Mouse (Mus musculus) heart, adult 11 months (tissue): ENCODE measurements around the gene Esp8.
"Not testable (repeated sequence)": the region's sequence is repeated elsewhere in the genome, so short reads cannot be mapped to it uniquely, and the experiment has no call there.

Source experiments
- DNase-seq: peaks from one replicate; pipeline ENCODE4 v3.0.0; 2022

Esp8 gene

DNA sequence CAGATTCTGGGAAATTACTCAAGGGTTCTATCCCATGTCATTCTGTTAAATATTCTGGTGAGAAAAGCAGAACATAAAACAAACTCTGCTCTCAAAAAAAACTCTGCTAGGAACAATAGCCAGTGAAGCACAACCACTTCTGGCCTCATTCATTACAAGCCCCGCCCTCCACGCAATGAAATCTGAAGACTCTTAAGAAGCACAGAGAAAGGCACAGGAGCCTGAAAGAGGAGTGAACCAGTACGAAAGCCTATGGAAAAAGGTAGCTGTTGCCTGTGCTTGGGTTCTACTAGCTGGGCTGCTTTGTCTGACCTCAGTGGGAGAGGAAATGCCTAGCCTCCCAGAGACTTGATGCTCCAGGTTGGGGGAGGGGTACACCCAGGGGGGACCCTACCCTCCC lies at the start of gene Esp8:
Esp8 (plus strand) TSS at position 205 of the 400 bp plus-strand sequence.
- peak; percentile 82 for DNase-seq

DNA sequence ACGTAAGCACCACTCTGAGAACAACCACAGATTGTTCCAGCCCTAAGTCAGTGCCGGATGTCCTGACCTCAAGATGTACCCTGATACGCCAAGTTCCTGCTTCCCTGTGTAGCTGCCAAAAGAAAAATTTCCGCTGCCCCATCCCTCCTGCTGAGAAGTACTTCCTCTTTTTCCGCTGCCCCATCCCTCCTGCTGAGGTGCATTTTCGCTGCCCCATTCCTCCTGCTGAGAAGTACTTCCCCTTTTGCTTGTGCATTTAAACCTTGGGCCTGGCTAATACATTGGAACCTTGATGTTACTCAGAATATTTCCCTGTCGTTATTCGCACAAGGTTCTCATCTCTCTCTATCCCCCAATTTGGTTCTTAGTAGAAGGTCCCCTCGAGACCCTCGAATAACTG lies 36.3 kb upstream of the Esp8 start:
- not testable (repeated sequence) for DNase-seq

- not testable (repeated sequence) for DNase-seq
Observed at GRCm38 (mm10) chr17:40495468-40496185, 24.2 kb upstream of the Esp8 start.

- DNase-seq = no peak
Observed at GRCm38 (mm10) chr17:40529813-40530212, 10.0 kb downstream of the Esp8 start.

DNA sequence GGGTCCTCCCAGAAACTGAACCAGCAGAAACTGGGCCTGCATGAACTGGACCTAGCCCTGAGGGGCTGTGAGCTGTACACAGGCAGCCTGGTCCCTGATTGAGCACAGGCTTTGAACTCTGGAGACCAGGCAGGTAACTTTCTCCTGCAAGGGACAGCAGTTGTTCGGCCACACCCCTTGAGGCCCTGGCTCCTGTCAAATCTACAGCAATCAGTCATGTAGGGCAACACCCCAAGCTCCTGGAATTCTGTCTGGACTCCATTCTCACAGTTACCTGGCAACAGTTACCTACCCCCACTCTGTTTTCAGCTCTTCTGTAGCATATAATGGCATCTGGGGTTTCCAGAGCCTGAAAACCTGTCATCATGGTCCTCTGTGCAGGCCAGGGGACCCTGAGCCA lies 11.3 kb downstream of the Esp8 start:
- DNase-seq = no peak

DNA sequence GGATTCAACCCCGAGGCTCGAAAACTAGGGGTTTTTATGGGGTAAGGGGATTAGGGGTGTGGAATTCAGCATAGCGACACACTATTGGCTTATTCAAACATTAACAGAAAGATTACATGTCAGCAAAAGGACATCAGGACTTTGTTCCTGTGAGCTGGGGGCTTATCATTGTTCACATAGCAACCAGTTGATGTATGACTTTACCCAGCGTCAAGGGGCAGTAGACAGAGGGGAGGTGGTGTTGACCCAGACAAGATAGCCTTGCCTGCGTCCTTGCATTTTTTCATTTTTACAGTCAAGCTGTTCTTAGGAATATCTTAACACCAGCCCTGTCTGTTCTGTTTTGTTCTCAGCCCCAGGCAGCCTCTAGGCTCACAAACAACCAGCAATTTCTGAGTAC lies 27.2 kb downstream of the Esp8 start:
- not testable (repeated sequence) for DNase-seq

DNA sequence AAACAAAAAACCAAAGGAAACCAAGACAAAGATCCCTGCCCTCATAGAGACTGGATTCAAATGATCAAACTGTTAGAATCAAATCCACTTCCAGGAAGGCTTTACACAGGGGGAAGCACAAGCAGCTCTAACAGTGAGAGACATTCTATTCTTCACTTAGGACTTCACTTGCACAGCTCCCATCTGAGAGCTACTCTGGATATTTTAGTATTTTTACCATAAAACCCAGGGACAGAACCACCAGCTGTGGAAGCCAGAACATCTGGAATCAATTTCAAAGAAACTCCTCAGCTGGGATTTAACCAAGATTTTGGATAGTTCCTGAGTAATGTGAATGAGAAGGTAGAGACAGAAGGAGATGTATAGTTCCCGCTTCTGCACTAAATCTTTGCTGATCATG lies 33.6 kb downstream of the Esp8 start:
- no peak for DNase-seq

GRCm38 (mm10) chr17:40561207-40561606 lies 41.4 kb downstream of the Esp8 start, which contains the start of gene Esp6:
TSS of gene Esp6 (plus strand) at chr17:40561507.
- no peak for DNase-seq
